Mouse (Mus musculus) MEL (cell line): ENCODE data around the gene Cntn4. TPM values are rescaled to one million over a fixed set of nuclear protein-coding genes. Genes with fewer than 3 reads are reported as not detected.

Experiments used
- DNase-seq: peaks from one replicate; pipeline ENCODE4 v3.0.0; 2011; ENCODE audit warnings: low read depth, low spot score
- H3K27ac ChIP-seq: 2 replicates; pipeline ENCODE4 v1.5.1; 2012; ENCODE audit warnings: low read depth, mild to moderate bottlenecking, control low read depth, low read length, moderate library complexity; ENCODE audit not compliant: control insufficient read depth
- H3K27me3 ChIP-seq, 2 experiments: fragments of 150-350 bp in 1 of 2; sonication (generic) in 1 of 2; 2 replicates each; pipeline ENCODE4 v1.6.1; 2012; ENCODE audit warnings: low read length in 2 of 2, mild to moderate bottlenecking in 2 of 2, improper control_type of control experiment in 1 of 2, moderate library complexity in 1 of 2; ENCODE audit not compliant: insufficient read depth in 2 of 2, control insufficient read depth in 1 of 2
- H3K36me3 ChIP-seq, 2 experiments: 2 replicates each; pipeline ENCODE4 v1.6.1; 2012 to 2014; ENCODE audit warnings: low read length in 2 of 2, improper control_type of control experiment in 1 of 2, inconsistent platforms in 1 of 2, mild to moderate bottlenecking in 1 of 2; ENCODE audit not compliant: insufficient read depth in 2 of 2, control insufficient read depth in 1 of 2
- H3K4me1 ChIP-seq, 2 experiments: fragments of 150-350 bp in 1 of 2; sonication (generic) in 1 of 2; 2 replicates each; pipeline ENCODE4 v1.6.1; 2012; ENCODE audit warnings: low read length in 2 of 2, improper control_type of control experiment in 1 of 2, mild to moderate bottlenecking in 1 of 2; ENCODE audit not compliant: insufficient read depth in 2 of 2, control insufficient read depth in 1 of 2
- H3K4me3 ChIP-seq, 2 experiments: fragments of 150-350 bp in 1 of 2; sonication (generic) in 1 of 2; 2 replicates each; pipeline ENCODE4 v1.5.1; 2012; ENCODE audit warnings: low read depth in 2 of 2, low read length in 2 of 2, mild to moderate bottlenecking in 2 of 2, moderate library complexity in 2 of 2, control low read depth in 1 of 2, improper control_type of control experiment in 1 of 2; ENCODE audit not compliant: control insufficient read depth in 1 of 2, insufficient read depth in 1 of 2
- H3K79me2 ChIP-seq: 2 replicates; pipeline ENCODE4 v1.6.1; 2012; ENCODE audit warnings: mild to moderate bottlenecking, low read length, moderate library complexity; ENCODE audit not compliant: control insufficient read depth, poor library complexity, insufficient read depth
- H3K9ac ChIP-seq: 2 replicates; pipeline ENCODE4 v1.6.1; 2012; ENCODE audit warnings: low read depth, mild to moderate bottlenecking, control low read depth, low read length, moderate library complexity; ENCODE audit not compliant: control insufficient read depth, poor library complexity, severe bottlenecking
- H3K9me3 ChIP-seq: fragments of 150-350 bp; sonication (generic); replicated peaks from 2 replicates; pipeline ENCODE4 v1.6.1; 2012; ENCODE audit warnings: mild to moderate bottlenecking, low read length, improper control_type of control experiment, moderate library complexity; ENCODE audit not compliant: insufficient read depth
- BHLHE40 ChIP-seq: IDR thresholded peaks from 2 replicates; pipeline ENCODE4 v1.6.1; 2012; ENCODE audit warnings: low read depth, mild to moderate bottlenecking, inconsistent platforms, low read length, improper control_type of control experiment, borderline replicate concordance
- CHD1 ChIP-seq: IDR thresholded peaks from 2 replicates; pipeline ENCODE4 v1.6.1; 2012; ENCODE audit warnings: low read depth, mild to moderate bottlenecking, inconsistent platforms, low read length, improper control_type of control experiment
- CHD2 ChIP-seq: IDR thresholded peaks from 2 replicates; pipeline ENCODE4 v1.6.1; 2011; ENCODE audit warnings: low read length, improper control_type of control experiment
- CTCF ChIP-seq, 3 experiments: IDR thresholded peaks in 2 of 3; conservative IDR thresholded peaks in 1 of 3; 2 replicates each; pipeline ENCODE4 v1.5.1; 2011 to 2012; ENCODE audit warnings: low read length in 3 of 3, low read depth in 2 of 3, mild to moderate bottlenecking in 2 of 3, improper control_type of control experiment in 1 of 3, inconsistent platforms in 1 of 3, mixed read lengths in 1 of 3, moderate library complexity in 1 of 3; ENCODE audit not compliant: control insufficient read depth in 1 of 3, insufficient read depth in 1 of 3, poor library complexity in 1 of 3, severe bottlenecking in 1 of 3
- E2F4 ChIP-seq: IDR thresholded peaks from 2 replicates; pipeline ENCODE4 v1.6.1; 2011; ENCODE audit warnings: low read depth, low read length, improper control_type of control experiment, borderline replicate concordance
- ELF1 ChIP-seq: IDR thresholded peaks from 2 replicates; pipeline ENCODE4 v1.6.1; 2014; ENCODE audit warnings: low read depth, mild to moderate bottlenecking, inconsistent platforms, low read length, improper control_type of control experiment, moderate library complexity
- EP300 ChIP-seq, 2 experiments: IDR thresholded peaks; 2 replicates each; pipeline ENCODE4 v1.6.1; 2011; ENCODE audit warnings: improper control_type of control experiment in 2 of 2, low read length in 2 of 2, low read depth in 1 of 2, mild to moderate bottlenecking in 1 of 2
- ETS1 ChIP-seq: IDR thresholded peaks from 2 replicates; pipeline ENCODE4 v1.6.1; 2012; ENCODE audit warnings: low read depth, mild to moderate bottlenecking, inconsistent platforms, low read length, improper control_type of control experiment, moderate library complexity
- GATA1 ChIP-seq: IDR thresholded peaks from 2 replicates; pipeline ENCODE4 v1.6.1; 2011; ENCODE audit warnings: low read depth, low read length, improper control_type of control experiment
- HCFC1 ChIP-seq: IDR thresholded peaks from 2 replicates; pipeline ENCODE4 v1.6.1; 2012; ENCODE audit warnings: low read depth, mild to moderate bottlenecking, inconsistent platforms, low read length, improper control_type of control experiment, moderate library complexity
- JUND ChIP-seq: IDR thresholded peaks from 2 replicates; pipeline ENCODE4 v1.6.1; 2011; ENCODE audit warnings: low read depth, mild to moderate bottlenecking, improper control_type of control experiment, low read length
- KAT2A ChIP-seq: conservative IDR thresholded peaks from 2 replicates; pipeline ENCODE4 v1.6.1; 2012; ENCODE audit warnings: low read depth, low read length, improper control_type of control experiment, inconsistent platforms
- MAFK ChIP-seq: IDR thresholded peaks from 2 replicates; pipeline ENCODE4 v1.6.1; 2011; ENCODE audit warnings: low read depth, mild to moderate bottlenecking, low read length, improper control_type of control experiment, borderline replicate concordance
- MAZ ChIP-seq: IDR thresholded peaks from 2 replicates; pipeline ENCODE4 v1.6.1; 2012; ENCODE audit warnings: low read depth, mild to moderate bottlenecking, inconsistent platforms, low read length, improper control_type of control experiment
- MEF2A ChIP-seq: IDR thresholded peaks from 2 replicates; pipeline ENCODE4 v1.6.1; 2014; ENCODE audit warnings: low read depth, mild to moderate bottlenecking, inconsistent platforms, low read length, improper control_type of control experiment; ENCODE audit not compliant: poor library complexity, insufficient replicate concordance, severe bottlenecking; ENCODE audit errors: extremely low read depth
- MXI1 ChIP-seq: IDR thresholded peaks from 2 replicates; pipeline ENCODE4 v1.6.1; 2011; ENCODE audit warnings: mild to moderate bottlenecking, low read depth, low read length, improper control_type of control experiment
- MYB ChIP-seq: IDR thresholded peaks from 2 replicates; pipeline ENCODE4 v1.6.1; 2011; ENCODE audit warnings: mild to moderate bottlenecking, low read depth, low read length, improper control_type of control experiment
- NELFE ChIP-seq: IDR thresholded peaks from 2 replicates; pipeline ENCODE4 v1.6.1; 2011; ENCODE audit warnings: low read depth, low read length, improper control_type of control experiment
- POLR2A ChIP-seq, 2 experiments: IDR thresholded peaks; 2 replicates each; pipeline ENCODE4 v1.6.1; 2011 to 2012; ENCODE audit warnings: low read length in 2 of 2, mild to moderate bottlenecking in 2 of 2, control low read depth in 1 of 2, improper control_type of control experiment in 1 of 2, low read depth in 1 of 2, moderate library complexity in 1 of 2; ENCODE audit not compliant: control insufficient read depth in 1 of 2, insufficient read depth in 1 of 2, poor library complexity in 1 of 2
- POLR2AphosphoS2 ChIP-seq: IDR thresholded peaks from 2 replicates; pipeline ENCODE4 v1.6.1; 2011; ENCODE audit warnings: low read length, improper control_type of control experiment
- POLR2AphosphoS5 ChIP-seq: IDR thresholded peaks from 2 replicates; pipeline ENCODE4 v1.6.1; 2012; ENCODE audit warnings: low read depth, borderline replicate concordance, mild to moderate bottlenecking, inconsistent platforms, low read length, moderate library complexity, mixed read lengths
- SIN3A ChIP-seq: IDR thresholded peaks from 2 replicates; pipeline ENCODE4 v1.6.1; 2012; ENCODE audit warnings: low read length, improper control_type of control experiment, inconsistent platforms
- SMC3 ChIP-seq: IDR thresholded peaks from 2 replicates; pipeline ENCODE4 v1.6.1; 2011; ENCODE audit warnings: low read depth, low read length, improper control_type of control experiment
- TAL1 ChIP-seq: IDR thresholded peaks from 2 replicates; pipeline ENCODE4 v1.6.1; 2012; ENCODE audit warnings: mild to moderate bottlenecking, inconsistent platforms, low read length, moderate library complexity, mixed read lengths
- USF1 ChIP-seq: IDR thresholded peaks from 2 replicates; pipeline ENCODE4 v1.6.1; 2014; ENCODE audit warnings: low read depth, mild to moderate bottlenecking, inconsistent platforms, low read length, improper control_type of control experiment, moderate library complexity
- USF2 ChIP-seq, 2 experiments: IDR thresholded peaks; 2 replicates each; pipeline ENCODE4 v1.6.1; 2011 to 2012; ENCODE audit warnings: improper control_type of control experiment in 2 of 2, low read length in 2 of 2, borderline replicate concordance in 1 of 2, inconsistent platforms in 1 of 2, low read depth in 1 of 2, mild to moderate bottlenecking in 1 of 2; ENCODE audit not compliant: insufficient read depth in 1 of 2
- ZNF384 ChIP-seq: IDR thresholded peaks from 2 replicates; pipeline ENCODE4 v1.6.1; 2012; ENCODE audit warnings: low read depth, mild to moderate bottlenecking, inconsistent platforms, low read length, improper control_type of control experiment
- polyA plus RNA-seq, 2 experiments: library from polyadenylated mRNA; stranded (reverse) in 1 of 2; unstranded in 1 of 2; fragments of >175 nt in 1 of 2; fragments of >200 nt in 1 of 2; gene quantifications; 2 replicates each; pipeline versions ENCODE4 v1.2.1 to v1.2.4; 2012; ENCODE audit warnings: low replicate concordance in 2 of 2, low read depth in 1 of 2; ENCODE audit not compliant: insufficient read length in 2 of 2, insufficient read depth in 1 of 2, missing spikeins in 1 of 2
- total RNA-seq: library from RNA; depleted of rRNA; stranded (reverse); fragments of 300-350 nt; gene quantifications from 2 replicates; pipeline ENCODE4 v1.2.3, GENCODE M21; 2012

The Cntn4 gene
- total and polyA plus RNA-seq, 3 experiments, result not detected

DNA sequence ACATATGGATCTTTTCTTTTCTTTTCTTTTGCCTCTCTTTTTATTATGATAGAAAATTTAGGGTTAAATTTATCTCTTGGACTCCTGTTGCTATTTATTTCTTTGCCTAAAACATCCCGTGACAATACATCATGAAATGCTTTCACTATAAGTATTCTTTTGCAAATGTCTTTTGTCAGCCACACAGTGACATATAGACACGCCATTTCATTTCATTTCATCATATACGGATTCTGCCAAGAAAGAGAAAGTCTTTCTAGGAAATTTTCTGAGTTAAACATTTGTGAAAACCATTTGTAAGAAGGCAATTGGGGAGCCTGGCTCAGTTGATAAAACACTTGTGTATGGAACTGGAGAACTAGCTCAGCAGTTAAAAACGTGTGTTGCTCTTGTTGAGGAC lies 625.0 kb downstream of the Cntn4 start:
- Histone ChIP-seq H3K9ac (no peak overlapping the region), H3K36me3 (no peaks in the 10 kb centered on the region), H3K4me1 (no peaks in the 10 kb centered on the region), H3K4me3 (no peak overlapping the region), H3K27me3 (no peaks in the 10 kb centered on the region), H3K27ac (no peak overlapping the region)
- TF ChIP-seq ELF1 (no peak), POLR2AphosphoS2 (no peak), MAFK (no peak), BHLHE40 (no peak), HCFC1 (no peak), E2F4 (no peak), NELFE (no peak), MAZ (no peak), SIN3A (no peak), TAL1 (no peak), GATA1 (no peak), JUND (no peak), POLR2AphosphoS5 (no peak), CHD2 (no peak), KAT2A (no peak), CHD1 (no peak), ZNF384 (no peak), USF1 (no peak), SMC3 (no peak)
- TF ChIP-seq, all 39 proteins: peak for 0
- no peak for DNase-seq
- no peaks in the 10 kb centered on the region for H3K9me3 ChIP-seq
- no peaks in the 10 kb centered on the region for H3K79me2 ChIP-seq

- H3K4me1 ChIP-seq, result no peaks in the 10 kb centered on the region
- DNase-seq, result no peak
- no peak overlapping the region for H3K9ac ChIP-seq
- no peak overlapping the region for H3K4me3 ChIP-seq
- no peaks in the 10 kb centered on the region for H3K9me3 ChIP-seq
- H3K36me3 ChIP-seq, result no peaks in the 10 kb centered on the region
- TF ChIP-seq KAT2A (no peak), HCFC1 (no peak), NELFE (no peak), MXI1 (no peak), POLR2A (IDR thresholded peaks at IDR 0.05; ENCODE audit: control insufficient read depth in 1 of 2, insufficient read depth in 1 of 2, low read depth in 1 of 2, low read length in 2 of 2, poor library complexity in 1 of 2) (no peak), ETS1 (no peak), TAL1 (no peak), EP300 (IDR thresholded peaks at IDR 0.05; ENCODE audit: low read depth in 1 of 2, low read length in 2 of 2) (no peak), POLR2AphosphoS5 (no peak), USF2 (IDR thresholded peaks at IDR 0.05; ENCODE audit: borderline replicate concordance in 1 of 2, insufficient read depth in 1 of 2, low read depth in 1 of 2, low read length in 2 of 2) (no peak), CTCF (IDR thresholded peaks at IDR 0.05 in 2 of 3, conservative IDR thresholded peaks at IDR 0.05 in 1 of 3; ENCODE audit: control insufficient read depth in 1 of 3, insufficient read depth in 1 of 3, low read depth in 2 of 3, low read length in 3 of 3, poor library complexity in 1 of 3, severe bottlenecking in 1 of 3) (no peak), BHLHE40 (no peak), MYB (no peak), CHD1 (no peak), MEF2A (no peak)
- no peaks in the 10 kb centered on the region for H3K27me3 ChIP-seq
- H3K79me2 ChIP-seq, result no peaks in the 10 kb centered on the region
- H3K27ac ChIP-seq, result no peak overlapping the region
These were observed 651.5 kb downstream of the Cntn4 start for GRCm38 (mm10) chr6:106328987-106329386.
